Mouse (Mus musculus): ENCODE measurements at regions not wholly inside any gene's neighbourhood (a gene's known extent, or its start where the extent isn't known, plus 50 kb on each side); places are given as distances from the start of the nearest gene placed in this dataset.

DNA sequence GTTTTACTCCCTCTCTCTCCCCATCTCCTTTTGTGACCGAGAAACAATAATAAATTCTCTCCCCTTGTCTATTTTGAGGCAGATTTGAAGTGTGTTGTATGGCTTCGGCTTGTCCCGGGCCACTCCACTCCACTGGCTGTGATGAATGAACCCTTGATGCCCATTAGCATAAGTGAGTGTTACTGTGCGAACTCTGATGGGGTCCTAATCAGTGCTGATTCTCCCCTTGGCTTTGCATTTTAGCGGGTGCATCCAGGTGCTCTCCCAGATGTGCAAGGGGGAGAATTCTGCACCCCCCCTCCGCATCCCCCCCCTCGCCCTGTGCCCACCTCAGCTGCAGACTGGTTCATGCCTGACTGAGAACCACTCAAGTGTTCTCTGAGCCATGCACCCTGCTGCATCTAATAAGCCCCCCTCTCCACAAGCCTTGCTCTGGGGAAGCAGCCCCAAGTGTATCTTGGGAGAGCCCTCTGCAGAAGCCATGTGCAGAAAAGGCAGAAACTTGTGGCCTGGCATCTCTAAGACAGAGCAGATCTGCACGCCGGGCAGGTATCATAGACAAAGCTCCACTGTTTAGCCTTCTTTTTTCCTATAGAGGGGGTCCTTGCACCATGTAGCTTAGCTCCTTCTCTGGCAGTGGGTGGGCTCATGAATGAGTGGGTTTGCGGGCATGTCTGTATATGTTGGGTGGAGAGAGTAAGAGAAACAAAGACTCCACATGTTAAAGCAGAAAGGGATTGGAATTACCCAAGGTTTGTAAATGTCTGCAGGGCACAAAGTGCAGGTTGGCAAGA, 507.5 kb downstream of the Slc4a3 start:
- TF ChIP-seq CTCF (conservative IDR thresholded peaks at IDR 0.05; ENCODE audit: low read length) = no peak
- no peak for TF ChIP-seq POU5F1 (IDR thresholded peaks at IDR 0.05; ENCODE audit: borderline replicate concordance, low read length)
